Mouse (Mus musculus) intestine, embryonic 14.5 days (tissue): Measurements from ENCODE around the gene Apoc2. TPM values are rescaled to one million over a fixed set of nuclear protein-coding genes. Genes with fewer than 3 reads are reported as not detected.

Source experiments
- ATAC-seq: fragments of 200-750 bp; cut with Nextera tagmentation; replicated peaks from 2 replicates; pipeline ENCODE4 v1.8.0; 2017; ENCODE audit warnings: low read depth, moderate number of reproducible peaks, moderate TSS enrichment, moderate library complexity; ENCODE audit not compliant: low FRiP score, low TSS enrichment
- DNase-seq: peaks from one replicate; pipeline ENCODE4 v3.0.0-alpha.2; 2018; ENCODE audit warnings: low spot score
- H3K27ac ChIP-seq: fragments of 300-500 bp; sonication (generic); 2 replicates; pipeline ENCODE4 v1.5.1; 2014; ENCODE audit warnings: low read depth, mild to moderate bottlenecking, control low read depth
- H3K27me3 ChIP-seq: fragments of 300-500 bp; sonication (generic); replicated peaks from 2 replicates; pipeline ENCODE4 v1.6.1; 2014; ENCODE audit warnings: low read length, control low read depth; ENCODE audit not compliant: control insufficient read depth, insufficient read depth
- H3K36me3 ChIP-seq: fragments of 300-500 bp; sonication (generic); 2 replicates; pipeline ENCODE4 v1.6.1; 2014; ENCODE audit warnings: low read length, control low read depth; ENCODE audit not compliant: control insufficient read depth, insufficient read depth
- H3K4me1 ChIP-seq: fragments of 300-500 bp; sonication (generic); replicated peaks from 2 replicates; pipeline ENCODE4 v1.6.1; 2014; ENCODE audit warnings: low read length, control low read depth, mixed read lengths; ENCODE audit not compliant: control insufficient read depth, insufficient read depth
- H3K4me2 ChIP-seq: fragments of 300-500 bp; sonication (generic); 2 replicates; pipeline ENCODE4 v1.6.1; 2014; ENCODE audit warnings: low read length
- H3K4me3 ChIP-seq: fragments of 300-500 bp; sonication (generic); 2 replicates; pipeline ENCODE4 v1.5.1; 2014; ENCODE audit warnings: low read depth, low read length, control low read depth, mixed read lengths
- H3K9ac ChIP-seq: fragments of 300-500 bp; sonication (generic); 2 replicates; pipeline ENCODE4 v1.6.1; 2014; ENCODE audit warnings: mild to moderate bottlenecking, low read length
- H3K9me3 ChIP-seq: fragments of 300-500 bp; sonication (generic); 2 replicates; pipeline ENCODE4 v1.6.1; 2016; ENCODE audit warnings: low read length, control low read depth; ENCODE audit not compliant: control insufficient read depth
- WGBS: fragments of 180-500 bp; shearing (Covaris S2); extraction: QIAGEN DNeasy Blood & Tissue Kit; methylation state at CpG from one replicate; pipeline ENCODE4 v1.1.7; 2014; 5-methylcytosine and 5-hydroxymethylcytosine counted together
- polyA plus RNA-seq: library from polyadenylated mRNA; unstranded; fragments of >200 nt; fragmentation: Nextera tagmentation; extraction: Ambion mirVana; gene quantifications from 2 replicates; pipeline ENCODE4 v1.2.1, GENCODE M21; 2014

The Apoc2 gene
- polyA plus RNA-seq, 1 experiment from 2014 or later, result 13.7 TPM

DNA sequence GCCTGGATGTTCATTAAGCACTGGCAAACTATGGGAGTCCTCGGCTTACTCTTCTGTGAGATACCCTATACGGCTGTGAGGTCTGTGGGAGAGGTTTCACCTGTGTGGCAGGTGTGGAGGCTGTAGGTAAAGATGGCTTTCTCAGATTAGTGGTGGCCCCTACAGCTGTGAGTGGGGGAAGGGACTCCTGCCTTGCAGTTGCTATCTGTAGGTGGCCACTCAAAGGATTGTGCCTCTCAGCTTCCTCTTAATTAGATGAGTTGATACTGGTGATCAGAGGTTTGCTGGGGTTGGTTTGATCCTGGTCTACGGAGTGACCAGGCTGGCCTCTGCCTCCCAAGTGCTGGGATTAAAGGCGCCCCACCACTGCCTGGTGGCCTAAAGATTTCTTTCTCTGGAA is 26.7 kb upstream of the Apoc2 start:
- H3K4me2 ChIP-seq, result no peak overlapping the region
- no peak overlapping the region for H3K9ac ChIP-seq
- H3K4me1 ChIP-seq, result peaks cover 5% of the 10 kb centered on the region
- H3K27ac ChIP-seq, result no peak overlapping the region
- no peak overlapping the region for H3K4me3 ChIP-seq
- H3K9me3 ChIP-seq, result no peaks in the 10 kb centered on the region
- H3K27me3 ChIP-seq, result no peaks in the 10 kb centered on the region
- no peak for ATAC-seq
- peaks cover 35% of the 10 kb centered on the region for H3K36me3 ChIP-seq
- 94% methylated on average over 4 of the region's 4 CpGs for WGBS
- no peak for DNase-seq

GRCm38 (mm10) chr7:19702859-19703555 is 25.3 kb upstream of the Apoc2 start:
- H3K9ac ChIP-seq, result no peak overlapping the region
- 90% methylated on average over 16 of the region's 16 CpGs for WGBS
- ATAC-seq (no peak), DNase-seq (no peak)
- H3K36me3 ChIP-seq, result peaks cover 23% of the 10 kb centered on the region
- H3K4me3 ChIP-seq, result no peak overlapping the region
- no peak overlapping the region for H3K4me2 ChIP-seq
- H3K4me1 ChIP-seq, result peaks cover 20% of the 10 kb centered on the region
- no peaks in the 10 kb centered on the region for H3K9me3 ChIP-seq
- no peak overlapping the region for H3K27ac ChIP-seq
- H3K27me3 ChIP-seq, result no peaks in the 10 kb centered on the region

- no peaks in the 10 kb centered on the region for H3K9me3 ChIP-seq
- peak overlapping the region; percentile 29; the same call in 1 of the 2 replicates for H3K27ac ChIP-seq
- H3K36me3 ChIP-seq, result peaks cover 12% of the 10 kb centered on the region
- H3K4me1 ChIP-seq, result peaks cover 21% of the 10 kb centered on the region
- DNase-seq (peak; percentile 83), ATAC-seq (peak; percentile 85)
- 30% methylated on average over 21 of the region's 22 CpGs for WGBS
- H3K4me3 ChIP-seq, result no peak overlapping the region
- no peak overlapping the region for H3K4me2 ChIP-seq
- no peaks in the 10 kb centered on the region for H3K27me3 ChIP-seq
- H3K9ac ChIP-seq, result no peak overlapping the region
Measured at GRCm38 (mm10) chr7:19701069-19701761, 23.5 kb upstream of the Apoc2 start.

DNA sequence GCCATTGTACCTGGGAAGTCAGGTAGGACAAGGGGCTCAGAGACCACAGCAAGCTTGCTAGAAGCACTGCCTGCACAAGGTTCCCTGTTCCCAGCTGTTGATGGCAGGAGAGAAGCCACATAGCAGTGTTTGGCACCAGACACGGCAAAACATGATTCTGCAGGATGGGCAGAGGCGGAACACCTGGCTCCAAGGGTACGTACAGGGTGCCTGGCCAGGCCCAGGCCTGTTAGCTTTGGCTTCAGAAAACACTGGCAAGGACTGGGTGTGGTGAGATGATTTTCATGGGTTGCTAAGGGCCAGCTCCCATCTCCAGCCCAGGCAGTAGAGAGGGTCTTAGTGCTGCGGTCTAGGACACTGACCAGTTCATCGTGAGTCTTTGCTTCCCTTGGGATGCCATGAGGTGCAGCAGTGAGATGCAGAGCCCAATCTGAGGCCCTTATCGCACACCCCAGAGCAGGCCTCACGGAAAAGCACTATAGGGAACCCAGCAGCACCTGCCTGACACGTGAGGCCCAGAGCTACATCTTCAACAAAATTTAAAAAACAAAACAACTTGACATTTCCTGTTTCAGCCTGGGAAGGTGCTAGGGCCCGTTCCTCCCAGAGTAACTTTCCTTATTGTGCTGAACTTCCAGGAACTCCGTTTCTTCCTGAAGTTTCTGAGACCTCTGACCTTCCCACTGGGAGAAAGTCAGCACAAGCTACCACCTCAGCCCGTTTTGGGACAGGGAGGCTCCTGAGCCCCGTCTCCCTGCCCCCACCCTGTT is 22.7 kb upstream of the Apoc2 start:
- ATAC-seq, result peak; percentile 13; the same call in 1 of the 2 replicates
- WGBS, result 55% methylated on average over 12 of the region's 12 CpGs
- H3K9ac ChIP-seq, result no peak overlapping the region

DNA sequence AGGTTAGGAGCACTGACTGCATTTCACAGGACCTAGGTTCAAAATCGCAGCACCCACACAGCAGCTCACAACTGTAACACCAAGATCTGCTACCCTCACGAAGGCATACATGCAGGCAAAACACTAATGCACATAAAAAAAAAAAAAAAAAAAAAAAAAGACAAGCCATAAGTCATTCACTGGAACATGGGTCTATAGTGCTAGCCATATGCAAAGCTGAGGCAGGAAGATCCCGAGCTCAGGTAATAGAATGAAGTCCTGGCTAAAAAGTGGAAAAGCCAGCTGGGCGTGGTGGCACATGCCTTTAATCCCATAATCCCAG is 22.0 kb upstream of the Apoc2 start:
- Histone ChIP-seq H3K9ac (no peak overlapping the region), H3K4me3 (no peak overlapping the region), H3K27ac (no peak overlapping the region), H3K4me2 (no peak overlapping the region), H3K36me3 (peaks cover 11% of the 10 kb centered on the region), H3K27me3 (no peaks in the 10 kb centered on the region), H3K9me3 (no peaks in the 10 kb centered on the region), H3K4me1 (peaks cover 21% of the 10 kb centered on the region)
- WGBS, result 78% methylated on average over 4 of the region's 4 CpGs
- no peak for ATAC-seq
- DNase-seq, result no peak

More for the DNA sequence above, 22.7 kb upstream of the Apoc2 start:
- Histone ChIP-seq H3K27ac (no peak overlapping the region), H3K27me3 (no peaks in the 10 kb centered on the region), H3K4me3 (no peak overlapping the region), H3K9me3 (no peaks in the 10 kb centered on the region), H3K4me2 (no peak overlapping the region), H3K36me3 (peaks cover 11% of the 10 kb centered on the region), H3K4me1 (peaks cover 21% of the 10 kb centered on the region)
- DNase-seq, result no peak

GRCm38 (mm10) chr7:19698907-19699826 is 21.4 kb upstream of the Apoc2 start, which contains the start of gene Apoe:
Gene Apoe, minus strand, starts transcription at chr7:19699188.
- ATAC-seq (no peak; the same call in 1 of the 2 replicates), DNase-seq (peak; percentile 67)
- Histone ChIP-seq H3K4me2 (peak within 1 kb of the TSS; percentile 52), H3K9me3 (no peaks in the 10 kb centered on the region), H3K27ac (no peak within 1 kb of the TSS), H3K36me3 (peaks cover 11% of the 10 kb centered on the region), H3K27me3 (no peaks in the 10 kb centered on the region), H3K9ac (peak within 1 kb of the TSS; percentile 46), H3K4me3 (peak within 1 kb of the TSS; percentile 35), H3K4me1 (peaks cover 21% of the 10 kb centered on the region)
- 5% methylated on average over 20 of the region's 20 CpGs for WGBS

GRCm38 (mm10) chr7:19697949-19698906 is 20.5 kb upstream of the Apoc2 start:
- Histone ChIP-seq H3K27me3 (no peaks in the 10 kb centered on the region), H3K4me1 (peaks cover 24% of the 10 kb centered on the region), H3K4me3 (peak overlapping the region; percentile 35), H3K9me3 (no peaks in the 10 kb centered on the region), H3K4me2 (peak overlapping the region; percentile 52), H3K9ac (peak overlapping the region; percentile 46), H3K27ac (no peak overlapping the region), H3K36me3 (peaks cover 10% of the 10 kb centered on the region)
- 3% methylated on average over 28 of the region's 28 CpGs for WGBS
- DNase-seq, result peak; percentile 71
- ATAC-seq, result no peak
